Mouse (Mus musculus): ENCODE data around the gene Dao.

- TF ChIP-seq POLR2A (IDR thresholded peaks at IDR 0.05; ENCODE audit: low read depth, low read length): no peak
- no peak for TF ChIP-seq CTCF (IDR thresholded peaks at IDR 0.05; ENCODE audit: extremely low read depth, insufficient read length, insufficient replicate concordance, low read depth, low read length)
Observed at GRCm38 (mm10) chr5:113964972-113965371, 38.5 kb upstream of the Dao start.
